Mouse (Mus musculus) layer of hippocampus, adult 2 months (tissue): ENCODE measurements around the gene Arhgef28. TPM values are rescaled to one million over a fixed set of nuclear protein-coding genes. Genes with fewer than 3 reads are reported as not detected.

ENCODE experiments used
- DNase-seq, 2 experiments: peaks; one replicate each; pipeline ENCODE4 v3.0.0; 2022; ENCODE audit warnings: low spot score in 2 of 2
- H3K27ac ChIP-seq: fragments of 200-600 bp; 2 replicates; pipeline ENCODE4 v1.8.1; 2022
- H3K4me3 ChIP-seq: fragments of 200-600 bp; 2 replicates; pipeline ENCODE4 v1.8.1; 2022; ENCODE audit warnings: mild to moderate bottlenecking
- CTCF ChIP-seq: fragments of 200-600 bp; conservative IDR thresholded peaks from 2 replicates; pipeline ENCODE4 v1.8.1; 2022; ENCODE audit warnings: antibody characterized with exemption, mild to moderate bottlenecking, moderate library complexity
- total RNA-seq, 2 experiments: library from RNA; stranded (reverse); gene quantifications; 2 replicates each; pipeline ENCODE4 v1.2.3; 2021

Gene Arhgef28
- total RNA-seq, 2 experiments from 2014 or later = 103 to 110 TPM

DNA sequence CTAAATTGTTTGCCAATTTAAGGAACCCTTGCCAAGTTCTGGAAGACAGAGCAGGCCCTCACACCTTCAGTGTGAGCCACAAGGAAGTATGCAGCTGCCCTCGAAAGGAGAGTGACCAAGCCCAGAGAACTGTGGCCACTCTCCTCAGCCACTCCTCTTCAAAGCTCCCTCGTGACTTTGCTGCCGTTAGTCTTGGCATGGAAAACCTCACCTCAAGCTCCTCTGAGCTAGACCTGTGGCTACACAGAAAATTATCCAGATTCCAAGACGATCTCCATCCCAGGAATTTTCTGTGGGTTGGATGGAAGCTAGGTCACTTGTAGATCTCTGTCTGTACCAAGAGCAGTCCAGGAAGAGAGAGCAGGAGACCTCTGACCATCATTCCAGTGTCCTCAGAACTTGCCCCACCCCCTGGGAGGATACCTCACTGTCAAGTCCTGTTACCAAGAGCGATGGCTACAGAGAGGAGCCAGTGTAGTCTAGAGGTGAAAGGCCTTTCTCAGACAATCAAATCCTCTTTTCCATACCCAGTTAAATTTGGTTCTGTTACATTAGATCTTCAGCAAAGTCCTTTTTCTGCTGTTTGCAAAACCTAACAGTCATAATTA lies 200.5 kb downstream of the Arhgef28 start:
- DNase-seq = no peak
- TF ChIP-seq CTCF = no peak
- no peak overlapping the region for H3K27ac ChIP-seq
- H3K4me3 ChIP-seq = no peak overlapping the region

DNA sequence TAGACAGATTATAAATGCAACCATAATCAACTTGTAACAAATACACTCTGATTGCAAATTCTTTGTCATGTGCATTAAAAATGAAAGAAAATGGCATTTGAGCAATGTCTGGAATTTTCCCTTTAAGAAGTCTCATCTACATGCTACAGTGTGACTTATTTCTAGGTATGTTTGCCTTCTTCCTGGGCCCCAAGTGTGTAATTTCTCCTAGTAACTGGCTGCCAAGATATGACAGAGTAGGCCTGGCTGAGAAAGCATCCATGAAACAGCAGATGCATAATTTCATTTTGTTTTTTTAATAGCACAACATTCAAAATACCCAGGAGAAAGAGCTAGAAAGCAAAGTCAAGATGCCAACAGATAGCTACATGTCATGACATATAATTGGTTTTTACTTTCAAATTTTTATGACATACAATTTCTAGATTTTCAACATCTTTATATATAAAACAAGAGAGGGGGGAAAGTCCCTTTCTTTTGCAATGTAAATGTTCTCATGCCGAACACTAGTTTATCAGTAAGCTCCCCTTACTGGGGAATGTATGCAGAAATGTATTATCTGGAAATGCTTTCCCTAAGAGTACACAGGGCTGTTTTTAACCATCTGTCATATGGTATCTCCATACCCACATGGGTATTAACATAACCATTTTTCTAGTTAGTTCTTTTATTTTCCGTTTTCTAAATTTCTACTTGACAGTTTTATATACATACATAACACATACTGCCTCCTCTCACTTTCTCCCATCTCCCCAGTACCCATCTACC lies 201.4 kb downstream of the Arhgef28 start:
- Histone ChIP-seq H3K27ac (no peak overlapping the region), H3K4me3 (no peak overlapping the region)
- DNase-seq = no peak
- no peak for TF ChIP-seq CTCF

DNA sequence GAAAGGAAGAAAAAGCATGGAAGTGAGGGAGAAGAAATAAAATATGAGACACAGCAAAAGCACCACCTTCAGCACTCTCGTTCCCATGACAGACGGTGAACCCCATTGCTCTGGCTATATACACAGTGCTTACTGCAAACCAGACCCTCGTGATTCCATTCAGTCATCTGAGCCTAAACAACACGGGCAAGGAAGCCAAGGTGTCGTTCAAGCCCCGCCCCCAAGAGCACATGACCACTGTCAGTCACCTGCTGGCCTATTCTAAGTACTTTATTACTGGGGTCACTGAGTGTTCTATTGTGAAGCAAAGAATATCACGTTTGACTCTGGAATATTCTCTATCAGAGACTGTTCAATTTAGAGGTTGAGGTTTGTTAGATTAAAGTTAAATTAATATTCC lies 202.5 kb downstream of the Arhgef28 start:
- no peak for TF ChIP-seq CTCF
- DNase-seq = no peak
- Histone ChIP-seq H3K27ac (no peak overlapping the region), H3K4me3 (no peak overlapping the region)

DNA sequence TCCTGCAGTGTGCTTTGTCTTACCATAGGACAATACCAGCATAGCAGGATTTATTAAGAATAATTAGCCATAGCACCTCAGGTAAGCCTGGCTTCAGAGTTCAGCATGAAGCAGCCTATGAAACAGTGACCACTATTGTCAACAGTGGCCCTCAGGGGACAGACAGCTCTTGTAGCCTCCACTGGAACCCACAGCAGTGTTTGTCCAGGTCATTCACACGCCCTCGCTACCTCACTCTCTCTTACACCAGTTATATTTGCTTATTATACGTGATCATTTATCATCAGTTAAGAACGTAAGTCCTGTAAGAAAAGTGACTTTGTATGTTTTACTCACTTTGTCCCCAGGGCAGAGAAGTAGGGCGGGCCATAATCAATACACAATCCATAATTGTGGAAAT lies 203.6 kb downstream of the Arhgef28 start:
- H3K27ac ChIP-seq = no peak overlapping the region
- no peak overlapping the region for H3K4me3 ChIP-seq
- DNase-seq = no peak
- no peak for TF ChIP-seq CTCF

DNA sequence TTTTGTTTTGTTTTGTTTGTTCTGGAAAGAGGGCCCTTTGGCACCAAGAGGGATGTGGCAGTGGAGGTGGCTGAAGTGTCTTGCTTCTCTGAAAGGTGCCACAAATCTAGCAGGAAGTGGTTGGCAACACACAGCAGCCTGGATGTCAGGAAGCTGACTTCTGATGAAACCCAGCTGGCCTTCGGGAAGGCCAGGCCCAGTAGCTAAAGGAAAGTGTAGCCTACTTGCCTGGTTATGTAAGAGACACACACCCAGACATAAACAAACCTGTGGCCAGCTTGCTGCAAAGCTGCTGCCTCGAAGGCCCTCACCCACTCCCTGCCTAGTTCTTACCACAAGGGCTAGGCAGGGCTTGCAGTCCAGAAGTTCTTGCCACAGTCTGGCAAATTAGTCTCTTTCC lies 204.1 kb downstream of the Arhgef28 start:
- no peak for TF ChIP-seq CTCF
- no peak overlapping the region for H3K4me3 ChIP-seq
- no peak overlapping the region for H3K27ac ChIP-seq
- DNase-seq = no peak

DNA sequence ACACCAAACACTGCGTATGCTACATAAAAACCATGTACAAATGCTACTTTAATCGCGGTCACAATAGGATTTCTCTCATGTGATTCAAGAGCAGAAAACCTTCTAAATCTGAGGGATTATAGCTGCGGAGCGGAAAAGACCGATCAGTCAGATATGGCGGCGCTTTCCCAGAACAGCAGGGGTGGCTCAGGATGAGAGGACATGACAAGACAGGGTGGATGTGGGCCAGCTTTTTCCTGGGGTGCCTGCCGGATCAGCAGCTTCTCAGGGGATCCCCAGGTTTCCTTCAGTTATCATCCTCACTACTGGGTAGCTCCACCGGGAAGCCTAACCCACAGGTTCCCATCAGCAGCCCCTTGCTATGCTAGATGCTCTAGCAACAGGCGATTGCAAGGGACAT lies 204.5 kb downstream of the Arhgef28 start:
- DNase-seq = no peak
- Histone ChIP-seq H3K27ac (no peak overlapping the region), H3K4me3 (no peak overlapping the region)
- TF ChIP-seq CTCF = no peak

DNA sequence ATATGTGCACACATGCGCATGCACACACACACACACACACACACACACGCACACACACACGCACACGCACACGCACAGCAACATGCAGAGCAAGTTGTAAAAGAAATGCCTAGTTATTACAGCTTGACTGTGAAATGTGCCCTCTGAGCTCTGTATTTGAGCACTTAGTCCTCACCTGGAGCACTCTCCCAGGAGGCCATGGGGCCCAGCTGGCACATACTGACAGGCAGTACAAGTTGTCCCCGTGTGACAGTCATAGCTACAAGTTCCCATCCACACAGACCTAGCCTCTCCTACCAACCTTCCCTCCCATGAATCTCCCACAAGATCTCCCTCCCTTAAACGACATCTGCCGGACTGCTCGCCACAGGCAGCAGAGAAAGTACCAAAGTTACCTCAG lies 205.4 kb downstream of the Arhgef28 start:
- no peak for TF ChIP-seq CTCF
- Histone ChIP-seq H3K4me3 (no peak overlapping the region), H3K27ac (no peak overlapping the region)
- no peak for DNase-seq

DNA sequence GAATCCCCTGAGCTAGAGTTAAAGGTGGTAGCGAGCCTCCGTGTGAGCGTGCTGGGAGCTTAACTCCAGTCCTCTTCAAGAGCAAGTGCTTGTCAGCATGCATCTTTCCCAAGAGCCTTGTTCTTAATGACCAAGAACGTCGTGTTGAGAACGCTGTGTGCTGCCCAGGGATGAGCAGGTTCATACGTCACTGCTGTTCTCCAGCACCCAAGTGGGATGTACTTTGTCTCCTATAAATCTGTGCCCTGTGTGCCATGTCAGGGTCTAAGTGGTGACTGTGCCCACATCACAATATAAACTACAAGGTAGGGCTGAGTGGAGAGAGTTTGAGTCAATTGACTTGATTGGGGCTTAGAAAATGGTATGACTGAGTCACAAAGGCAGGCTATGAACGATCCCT lies 207.1 kb downstream of the Arhgef28 start:
- no peak overlapping the region for H3K27ac ChIP-seq
- DNase-seq = no peak
- no peak for TF ChIP-seq CTCF
- H3K4me3 ChIP-seq = no peak overlapping the region

DNA sequence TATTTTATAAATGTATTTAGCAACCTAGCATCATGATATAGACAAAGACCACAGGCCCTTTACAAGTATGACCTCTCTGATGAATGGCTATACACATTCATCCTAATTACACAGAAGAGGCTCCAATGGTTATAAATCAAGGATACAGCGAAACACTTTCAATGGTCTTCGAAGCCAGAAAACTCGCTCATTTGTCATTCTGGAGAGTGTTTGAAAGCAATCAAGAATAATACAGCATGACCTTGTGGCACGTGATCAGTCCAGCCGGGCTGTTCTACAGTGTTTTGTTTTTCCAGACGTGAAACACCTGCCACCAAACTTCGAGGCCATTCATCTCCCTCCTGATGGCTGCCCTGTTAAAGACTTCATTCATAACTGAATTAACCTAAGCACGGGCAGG lies 207.7 kb downstream of the Arhgef28 start:
- H3K27ac ChIP-seq = no peak overlapping the region
- H3K4me3 ChIP-seq = no peak overlapping the region
- no peak for DNase-seq
- TF ChIP-seq CTCF = no peak

DNA sequence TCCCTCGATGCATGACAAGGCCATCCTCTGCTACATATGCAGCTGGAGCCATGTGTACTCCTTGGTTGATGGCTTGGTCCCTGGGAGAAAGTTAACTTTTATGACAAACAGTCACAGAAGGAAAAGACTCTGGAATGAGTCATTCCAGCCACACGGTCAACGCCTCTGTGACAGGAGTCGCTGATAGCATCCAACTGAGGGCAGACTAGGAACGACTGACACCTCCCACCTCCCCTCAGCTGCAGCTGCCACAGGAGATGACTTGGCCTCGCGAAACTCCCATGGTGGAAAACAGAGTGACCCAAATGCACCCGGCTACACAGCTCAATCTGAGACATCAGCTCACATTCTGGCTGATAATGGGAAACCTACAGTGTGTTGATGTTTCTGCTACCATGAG lies 215.3 kb downstream of the Arhgef28 start:
- DNase-seq = no peak

DNA sequence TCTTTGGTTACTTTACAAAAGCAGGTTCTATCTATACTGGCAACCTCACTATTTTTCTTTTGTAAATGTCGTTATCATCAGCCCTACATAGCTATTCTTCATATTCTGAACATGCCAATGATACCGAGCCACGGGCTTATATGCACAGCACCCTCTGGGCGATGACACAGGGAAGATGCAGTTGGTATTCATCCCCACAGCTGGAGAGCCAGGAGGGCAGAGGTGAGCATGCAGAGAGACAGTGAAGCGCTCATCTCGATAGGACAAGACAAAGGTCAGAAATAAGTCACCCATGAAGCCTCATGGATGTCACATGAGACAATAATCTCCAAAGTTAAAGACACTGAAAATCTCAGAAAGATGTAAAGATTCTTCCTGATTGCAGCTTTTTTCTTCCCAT lies 217.4 kb downstream of the Arhgef28 start:
- DNase-seq = no peak
- no peak overlapping the region for H3K27ac ChIP-seq
- no peak overlapping the region for H3K4me3 ChIP-seq
- TF ChIP-seq CTCF = no peak

More for the DNA sequence above, 215.3 kb downstream of the Arhgef28 start:
- Histone ChIP-seq H3K27ac (no peak overlapping the region), H3K4me3 (no peak overlapping the region)
- no peak for TF ChIP-seq CTCF

DNA sequence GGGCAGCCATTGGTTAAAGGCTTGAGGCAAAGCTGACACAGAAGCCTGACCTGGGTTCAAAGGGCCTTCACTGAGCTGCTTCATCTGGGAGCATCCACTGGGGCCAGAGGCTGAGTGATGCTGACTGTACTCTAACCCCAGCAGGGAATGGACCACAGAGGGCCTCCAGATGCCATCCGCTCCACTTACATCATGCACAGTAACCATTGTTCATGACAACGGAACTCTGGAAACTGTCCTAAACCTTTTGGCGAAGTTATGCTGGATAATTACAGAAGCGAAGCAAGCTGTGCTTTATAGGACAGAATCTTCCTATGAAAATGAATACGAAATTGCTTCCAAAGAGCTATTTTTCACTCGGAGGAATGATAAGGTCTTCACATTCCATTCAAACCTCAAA lies 219.5 kb downstream of the Arhgef28 start:
- H3K4me3 ChIP-seq = no peak overlapping the region
- no peak overlapping the region for H3K27ac ChIP-seq
- no peak for DNase-seq
- no peak for TF ChIP-seq CTCF

DNA sequence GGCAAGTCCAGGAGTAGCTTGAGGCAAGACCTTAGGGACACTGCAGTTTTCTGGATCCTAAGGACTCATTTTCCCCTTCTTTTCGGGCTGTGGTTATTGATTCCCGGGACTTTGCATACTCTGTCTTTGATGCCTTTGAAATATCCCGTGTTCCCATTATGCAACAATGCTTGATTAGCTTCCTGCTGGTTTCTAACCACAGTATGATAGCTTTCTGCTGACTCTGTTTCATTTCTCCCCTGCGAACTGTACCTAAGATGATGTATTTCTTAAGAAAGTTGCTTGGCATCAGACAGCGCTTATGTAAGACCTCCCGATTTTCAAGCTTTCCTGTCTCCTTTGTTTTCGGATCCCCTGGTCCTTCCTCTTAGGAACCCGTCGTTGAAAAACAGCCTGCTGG lies 229.1 kb downstream of the Arhgef28 start:
- no peak for TF ChIP-seq CTCF
- H3K4me3 ChIP-seq = no peak overlapping the region
- H3K27ac ChIP-seq = no peak overlapping the region
- DNase-seq = no peak

DNA sequence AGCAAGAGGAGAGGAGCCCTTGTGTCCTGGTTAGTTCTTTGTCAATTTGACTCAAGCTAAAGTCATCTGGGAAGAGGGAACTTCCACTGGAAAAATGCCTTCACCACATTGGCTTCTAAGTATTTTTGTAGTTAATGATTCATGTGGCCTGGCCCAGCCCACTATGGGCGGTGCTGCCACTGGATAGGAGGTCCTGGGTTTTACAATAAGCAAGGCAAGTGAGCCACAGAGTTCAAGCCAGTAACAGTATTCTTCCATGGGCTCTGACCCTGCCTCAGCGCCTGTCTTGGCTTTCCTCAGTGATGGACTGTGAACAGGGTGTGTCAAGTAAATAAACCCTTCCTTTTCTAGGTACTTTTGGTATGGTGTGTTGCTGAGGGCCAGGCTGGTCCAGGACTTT lies 229.6 kb downstream of the Arhgef28 start:
- H3K4me3 ChIP-seq = no peak overlapping the region
- no peak for TF ChIP-seq CTCF
- no peak overlapping the region for H3K27ac ChIP-seq
- DNase-seq = no peak
